Mouse (Mus musculus) megakaryocyte progenitor cell, adult 5-6 weeks (primary cell): Measurements from ENCODE around the gene Tedc1. TPM values are rescaled to one million over a fixed set of nuclear protein-coding genes. Genes with fewer than 3 reads are reported as not detected.
A peak's percentile ranks its signal among the peaks of the same experiment; 100 is the strongest.
"Not testable (repeated sequence)": the region's sequence is repeated elsewhere in the genome, so short reads cannot be mapped to it uniquely, and the experiment has no call there.

Experiments
- ATAC-seq: replicated peaks from 2 replicates; pipeline ENCODE4 v1.8.0; 2016; ENCODE audit warnings: mild to moderate bottlenecking, moderate TSS enrichment, inconsistent platforms; ENCODE audit not compliant: poor library complexity
- total RNA-seq, 2 experiments: library from RNA; stranded (forward) in 1 of 2; stranded (reverse) in 1 of 2; fragments of 157-497, 149-512 nt in 1 of 2; fragments of 200-1000 nt in 1 of 2; gene quantifications; 2 replicates each; pipeline versions ENCODE4 v1.2.3 to v1.2.4; 2015 to 2017

Gene Tedc1
- total RNA-seq, 2 experiments from 2014 or later: 5.3 to 17.8 TPM

DNA sequence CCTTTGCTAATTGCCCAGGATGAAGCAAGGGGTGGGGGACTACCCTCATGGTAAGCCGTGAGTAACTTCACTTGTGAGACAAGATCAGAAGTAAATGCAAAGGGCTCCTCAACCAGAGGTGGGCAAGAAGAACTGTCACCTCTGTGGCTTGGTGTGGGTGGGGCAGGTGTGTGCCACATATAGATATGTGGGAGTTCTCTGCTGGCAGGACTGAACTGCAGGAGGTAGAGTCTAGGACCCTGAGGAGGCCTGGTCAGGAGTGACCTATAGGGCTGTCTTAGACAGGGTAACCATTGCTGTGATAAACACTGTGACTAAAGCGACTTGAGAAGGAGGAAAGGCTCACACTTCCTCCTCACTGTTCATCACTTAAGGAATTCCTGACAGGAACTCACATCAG is 37.2 kb downstream of the Tedc1 start:
- ATAC-seq: peak; percentile 14; the same call in 1 of the 2 replicates

DNA sequence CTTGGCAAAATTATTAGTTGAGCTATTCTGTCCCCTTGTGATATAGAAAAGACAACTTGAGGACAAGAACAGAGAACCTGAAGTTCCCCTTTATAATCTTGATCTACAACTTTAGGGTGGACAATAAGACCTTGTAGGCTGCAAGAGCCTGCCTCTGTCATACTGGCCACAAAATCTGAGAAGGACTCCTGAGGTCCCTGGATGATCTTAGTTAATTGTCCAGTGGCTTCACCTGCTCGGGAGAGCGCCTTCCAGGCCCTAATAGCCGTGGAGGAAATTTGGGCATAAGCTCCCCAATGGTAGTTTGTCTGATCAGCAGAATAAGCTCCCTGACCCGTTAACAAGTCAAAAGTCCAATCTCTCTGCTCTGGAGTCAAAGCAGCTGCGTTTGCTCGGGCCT is 42.9 kb downstream of the Tedc1 start:
- not testable (repeated sequence) for ATAC-seq

DNA sequence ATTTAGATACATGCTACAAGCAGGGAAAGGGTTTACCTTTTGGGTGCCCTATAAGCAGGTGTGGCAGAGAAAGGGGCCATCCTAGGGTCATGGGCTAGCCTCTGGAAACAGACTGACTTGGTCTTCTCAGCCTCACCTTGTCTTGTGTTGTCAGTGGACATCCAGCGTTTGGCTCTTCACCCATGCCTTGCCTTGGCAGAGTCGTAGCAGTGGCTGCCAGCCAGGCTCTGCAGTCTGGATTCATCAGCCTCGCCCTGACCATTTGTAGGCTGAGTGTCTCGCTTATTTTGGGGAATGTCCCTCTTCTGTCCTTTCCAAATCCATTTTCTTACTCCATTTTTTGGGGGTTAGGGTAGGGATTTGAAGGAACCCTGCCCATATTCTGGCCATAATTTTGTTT is 45.1 kb downstream of the Tedc1 start:
- no peak for ATAC-seq

DNA sequence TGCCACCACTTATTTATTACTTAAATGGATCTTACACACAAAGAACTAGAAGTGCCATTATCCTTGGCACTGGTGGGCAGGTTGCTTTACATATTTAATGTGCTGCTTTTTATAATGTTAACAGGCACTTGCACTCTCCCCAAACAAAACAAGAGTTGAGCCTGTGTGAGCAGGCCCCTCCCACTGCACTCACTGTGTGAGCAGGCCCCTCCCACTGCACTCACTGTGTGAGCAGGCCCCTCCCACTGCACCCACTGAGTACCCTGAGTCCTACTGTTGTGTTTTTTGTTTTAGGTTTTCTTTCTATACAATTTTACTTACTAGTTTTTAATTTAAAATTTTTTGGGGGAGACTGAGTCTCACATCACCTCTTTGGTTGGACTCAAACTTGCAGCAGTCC is 45.8 kb downstream of the Tedc1 start:
- ATAC-seq: peak; percentile 54; the same call in 1 of the 2 replicates

DNA sequence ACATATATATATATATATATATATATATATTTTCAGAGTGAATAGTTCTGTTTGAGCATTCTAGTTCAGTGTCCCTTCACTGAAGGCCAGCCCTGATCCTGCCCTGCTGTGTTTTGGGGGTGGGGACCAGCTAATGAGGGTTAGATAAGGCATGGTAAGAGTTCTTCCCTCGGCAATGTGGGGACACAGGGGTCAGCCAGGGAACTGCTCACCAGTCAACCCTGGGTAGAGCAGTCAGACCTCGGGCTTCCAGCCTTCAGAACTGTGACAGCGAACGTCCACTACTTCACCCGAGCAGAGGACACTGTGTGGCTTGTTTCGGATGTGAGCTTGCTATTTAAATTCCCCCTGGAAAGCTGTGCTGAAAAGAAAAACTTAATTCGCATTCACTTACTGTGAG is 47.3 kb downstream of the Tedc1 start:
- ATAC-seq: no peak

DNA sequence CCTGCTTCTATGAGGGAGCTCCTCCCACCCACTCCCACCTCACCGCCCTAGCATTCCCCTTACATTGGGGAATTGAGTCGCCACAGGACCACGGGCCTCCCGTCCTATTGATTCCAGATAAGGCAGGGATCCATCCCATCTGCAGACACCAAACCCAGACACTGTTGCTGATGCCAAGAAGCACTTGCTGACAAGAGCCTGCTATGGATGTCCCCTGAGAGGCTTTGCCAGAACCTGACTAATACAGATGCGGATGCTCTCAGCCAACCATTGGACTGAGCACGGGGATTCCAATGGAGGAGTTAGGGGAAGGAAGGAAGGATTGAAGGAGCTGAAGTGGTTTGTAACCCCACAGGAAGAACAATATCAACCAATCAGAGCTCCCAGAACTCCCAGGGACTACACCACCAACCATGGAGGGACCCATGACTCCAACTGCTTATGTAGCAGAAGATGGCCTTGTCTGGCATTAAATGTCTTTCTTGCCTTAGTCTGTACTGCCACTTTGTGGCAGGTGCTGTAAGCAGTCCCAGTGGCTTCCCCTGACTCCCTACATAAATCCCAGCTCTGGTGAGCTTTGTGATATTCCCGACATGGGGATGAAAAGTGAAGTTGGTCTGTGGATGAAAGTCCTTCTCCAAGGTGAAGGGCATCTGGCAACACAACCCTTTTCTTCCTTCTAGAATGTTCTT is 49.2 kb downstream of the Tedc1 start:
- 0 out of 2 replicates have a peak, but pooled peaks have one; percentile 34 for ATAC-seq

DNA sequence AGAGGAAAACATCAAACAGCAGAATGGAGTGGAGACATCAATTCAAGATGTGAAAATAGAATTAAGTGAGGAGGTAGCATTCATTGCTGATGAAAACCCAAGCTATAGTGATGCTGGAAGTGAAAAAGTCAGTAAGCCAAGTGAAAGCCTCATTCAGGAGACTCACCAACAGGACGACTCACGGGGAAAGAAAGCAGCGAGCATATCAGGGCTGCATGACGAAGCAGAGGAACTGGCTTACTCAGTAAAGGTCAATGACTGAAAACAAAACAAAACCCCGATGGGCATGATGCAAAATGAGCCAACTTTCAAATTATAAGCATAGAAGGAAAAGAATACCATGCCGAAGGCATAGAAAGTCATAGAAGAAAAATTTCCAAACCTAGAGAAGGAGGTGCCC is 51.5 kb downstream of the Tedc1 start:
- ATAC-seq: no peak

DNA sequence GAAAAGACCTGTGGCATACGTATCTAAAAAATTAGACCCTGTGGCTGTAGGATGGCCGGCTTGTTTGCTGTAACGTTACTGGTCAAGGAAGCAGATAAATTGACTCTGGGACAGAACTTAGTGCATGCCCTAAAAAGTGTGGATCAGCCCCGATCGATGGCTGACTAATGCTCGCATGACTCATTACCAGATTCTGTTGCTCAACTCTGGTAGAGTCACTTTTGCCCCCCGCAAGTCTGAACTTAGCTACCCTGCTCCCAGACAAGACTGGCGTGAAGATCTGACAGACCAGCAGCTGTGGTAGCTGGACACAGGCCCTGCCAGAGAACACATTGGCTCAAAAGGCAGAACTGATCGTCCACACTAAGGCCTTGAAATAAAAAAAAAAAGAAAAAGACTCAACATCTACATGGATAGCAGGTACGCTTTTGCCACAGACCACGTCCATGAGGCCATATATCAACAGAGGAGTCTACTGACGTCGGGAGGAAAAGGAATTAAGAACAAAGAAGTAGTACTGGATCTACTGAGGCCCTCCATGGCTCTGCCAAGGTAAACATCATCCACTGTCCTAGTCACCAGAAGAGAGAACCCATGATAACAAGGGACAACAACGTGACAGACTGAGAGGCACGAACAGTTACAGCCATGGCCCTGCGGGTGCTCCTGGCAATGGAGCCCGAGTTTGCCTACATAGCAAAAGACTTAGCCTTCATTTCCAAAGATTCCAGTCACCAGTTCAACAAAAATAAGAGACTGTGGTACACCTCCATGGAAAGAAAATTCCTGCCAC is 54.6 kb downstream of the Tedc1 start:
- 0 out of 2 replicates have a peak, but pooled peaks have one; percentile 21 for ATAC-seq

DNA sequence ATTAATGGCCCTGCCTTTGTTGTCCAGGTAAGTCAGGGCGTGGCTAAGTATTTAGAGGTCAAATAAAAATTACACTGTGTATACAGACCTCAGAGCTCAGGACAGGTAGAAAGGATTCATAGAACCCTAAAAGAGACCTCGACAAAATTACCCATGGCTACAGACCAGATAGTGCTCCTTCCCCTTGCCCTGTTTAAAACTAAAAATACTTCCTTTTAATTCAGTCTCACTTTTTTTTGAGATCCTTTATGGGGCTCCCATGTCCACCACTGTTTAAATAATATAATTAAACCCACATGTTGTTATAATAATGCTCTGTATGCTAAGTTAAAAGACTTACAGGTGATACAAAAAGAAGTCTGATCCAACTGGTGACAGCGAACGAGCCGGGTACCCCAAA is 55.6 kb downstream of the Tedc1 start:
- ATAC-seq: no peak

DNA sequence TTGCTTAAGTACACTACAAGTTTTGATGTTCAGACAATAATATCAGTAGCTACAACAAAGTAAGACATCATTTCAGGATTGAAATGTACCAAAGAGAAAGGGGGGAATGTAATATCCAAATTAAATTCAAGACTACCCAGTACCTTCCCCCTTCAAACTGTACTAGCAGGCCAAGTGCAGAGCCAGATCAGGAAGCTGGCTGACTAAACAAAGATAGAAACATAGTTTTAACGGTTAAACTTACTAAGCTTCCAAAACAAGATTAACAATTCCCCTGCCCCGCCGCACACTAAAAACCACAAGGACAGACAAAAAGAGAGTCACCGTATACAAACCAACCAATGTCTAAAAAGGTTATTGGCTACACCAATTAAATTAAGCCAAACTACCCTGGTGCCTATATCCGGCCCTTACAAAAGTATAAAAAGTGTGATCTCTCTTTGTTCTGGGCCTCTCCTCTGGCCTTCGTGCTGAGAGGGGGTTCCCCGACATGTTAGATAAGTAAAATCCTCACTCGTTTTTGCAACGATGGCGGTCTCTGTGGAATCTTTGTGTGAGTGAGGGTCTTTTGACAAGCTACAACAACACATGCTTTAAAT is 56.2 kb downstream of the Tedc1 start:
- no peak; the same call in 1 of the 2 replicates for ATAC-seq

DNA sequence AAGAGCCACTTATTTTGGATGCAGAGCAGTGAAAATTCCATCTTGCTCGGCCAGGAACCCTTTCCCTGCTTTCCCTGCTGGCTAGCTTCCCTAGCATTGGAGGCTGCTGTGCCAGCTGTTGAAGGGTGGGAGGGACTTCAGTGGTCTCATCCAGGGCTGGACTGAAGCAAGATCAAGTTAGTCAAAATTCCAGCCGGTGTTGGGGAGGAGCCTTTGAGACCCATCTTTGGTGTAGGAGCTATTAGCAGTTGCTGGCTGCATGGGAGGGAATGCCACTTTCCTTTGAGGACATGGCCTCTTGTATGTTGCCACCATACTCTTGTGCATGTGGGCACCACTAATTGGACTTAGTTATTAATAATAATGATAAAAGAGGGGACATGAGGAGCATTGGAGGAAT is 57.0 kb downstream of the Tedc1 start:
- ATAC-seq: no peak

DNA sequence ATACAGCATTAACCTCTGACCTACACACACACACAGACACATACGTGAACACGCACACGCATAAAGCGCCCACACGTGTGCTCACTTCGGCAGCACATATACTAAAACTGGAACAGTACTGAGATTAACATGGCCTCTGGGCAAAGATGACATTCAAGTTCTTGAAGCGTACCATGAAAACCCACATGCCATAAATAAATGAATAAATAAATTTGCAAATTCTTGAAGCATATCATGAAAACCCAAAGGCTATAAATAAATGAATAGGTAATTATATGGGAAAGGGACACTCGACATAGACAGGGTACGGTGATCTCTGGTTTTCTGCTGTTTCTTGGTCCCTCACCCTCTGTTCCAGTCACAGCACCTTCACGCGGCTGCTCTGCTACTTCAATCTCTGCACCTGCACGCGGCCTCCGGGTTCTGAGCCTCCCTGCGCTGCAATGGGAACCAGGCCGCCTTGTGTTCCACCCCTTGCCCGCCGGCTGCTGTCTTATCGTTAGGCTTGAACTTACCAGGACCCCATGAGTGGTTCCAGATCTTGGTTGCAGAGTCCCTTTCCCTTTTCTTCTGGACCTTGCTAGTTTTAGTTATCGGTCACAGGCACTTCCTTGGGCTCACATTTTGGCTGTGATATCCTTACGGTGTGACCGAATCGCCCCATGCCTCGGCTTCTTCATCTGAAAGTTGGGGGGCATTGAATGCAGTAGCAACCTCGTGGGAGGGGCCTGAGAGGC is 58.0 kb downstream of the Tedc1 start:
- ATAC-seq: no peak

DNA sequence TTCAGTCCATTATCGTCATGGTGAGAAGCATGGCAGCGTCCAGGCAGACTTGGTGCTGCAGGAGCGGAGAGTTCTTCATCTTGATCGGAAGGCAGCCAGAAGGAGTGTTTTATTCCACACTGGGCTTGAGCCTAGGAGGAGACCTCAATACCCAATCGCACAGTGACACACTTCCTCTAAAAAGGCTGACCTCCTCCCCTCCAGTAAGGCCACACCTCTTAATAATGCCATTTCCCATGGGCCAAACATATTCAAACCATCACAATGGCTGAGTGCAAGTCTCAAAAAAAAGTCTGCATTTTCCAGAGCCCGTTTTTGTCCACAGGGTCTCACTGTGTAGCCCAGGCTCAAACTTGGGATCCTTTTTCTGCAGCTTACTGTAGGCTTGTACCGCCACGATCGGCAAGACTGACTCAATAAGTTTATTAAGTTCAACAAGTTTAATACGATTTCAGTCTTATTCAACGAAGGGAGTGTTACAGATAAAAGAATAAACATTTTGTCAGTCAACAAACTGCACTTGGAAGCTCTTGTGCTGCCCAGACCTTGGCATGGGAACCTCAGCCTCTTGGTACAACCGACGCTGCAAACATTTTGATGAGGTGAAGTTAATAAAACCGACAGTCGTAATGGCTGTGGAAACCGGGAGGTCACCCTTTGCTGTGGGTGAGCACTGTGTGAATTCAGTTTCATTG is 58.9 kb downstream of the Tedc1 start:
- ATAC-seq: 0 out of 2 replicates have a peak, but pooled peaks have one; percentile 6

Other genes starting within 250 kb of the Tedc1 start
- 0.64 and 0.78 TPM in 2 replicates for gene Jag2, start 226.6 kb upstream of the Tedc1 start, total RNA-seq (2015)
- gene Jag2, start 226.6 kb upstream of the Tedc1 start, total RNA-seq (2017): 2.4 and 4.5 TPM in 2 replicates
- gene Nudt14, start 214.3 kb upstream of the Tedc1 start, total RNA-seq (2015): 12.6 and 13.4 TPM in 2 replicates
- gene Nudt14, start 214.3 kb upstream of the Tedc1 start, total RNA-seq (2017): 14.8 TPM in 2 replicates
- gene Btbd6, start 179.9 kb upstream of the Tedc1 start, total RNA-seq (2015): 7.7 and 9.5 TPM in 2 replicates
- 5.2 and 6.4 TPM in 2 replicates for gene Btbd6, start 179.9 kb upstream of the Tedc1 start, total RNA-seq (2017)
- gene Brf1, start 155.7 kb upstream of the Tedc1 start, total RNA-seq (2015): 24.0 and 29.3 TPM in 2 replicates
- 27.2 and 39.0 TPM in 2 replicates for gene Brf1, start 155.7 kb upstream of the Tedc1 start, total RNA-seq (2017)
- gene Pacs2, start 141.9 kb upstream of the Tedc1 start, total RNA-seq (2015): 16.2 and 16.8 TPM in 2 replicates
- gene Pacs2, start 141.9 kb upstream of the Tedc1 start, total RNA-seq (2017): 9.2 and 10.0 TPM in 2 replicates
- gene Tex22, start 81.9 kb upstream of the Tedc1 start, total RNA-seq (2015): 0.27 TPM in 1 of 2 replicates, not detected in the other
- gene Tex22, start 81.9 kb upstream of the Tedc1 start, total RNA-seq (2017): 0.17 TPM in 1 of 2 replicates, not detected in the other
- 61.2 and 66.3 TPM in 2 replicates for gene Mta1, start 58.1 kb upstream of the Tedc1 start, total RNA-seq (2015)
- gene Mta1, start 58.1 kb upstream of the Tedc1 start, total RNA-seq (2017): 32.4 TPM in 2 replicates
- 0.77 and 1.1 TPM in 2 replicates for gene Crip2, start 16.2 kb upstream of the Tedc1 start, total RNA-seq (2015)
- 0.57 and 1.2 TPM in 2 replicates for gene Crip2, start 16.2 kb upstream of the Tedc1 start, total RNA-seq (2017)
- gene Crip1, start 10.1 kb upstream of the Tedc1 start, total RNA-seq (2015): 139 and 158 TPM in 2 replicates
- 126 and 150 TPM in 2 replicates for gene Crip1, start 10.1 kb upstream of the Tedc1 start, total RNA-seq (2017)
- gene Tmem121, start 29.5 kb downstream of the Tedc1 start, total RNA-seq (2015): 0.17 TPM in 1 of 2 replicates, not detected in the other
- 0.12 TPM in 1 of 2 replicates, not detected in the other for gene Tmem121, start 29.5 kb downstream of the Tedc1 start, total RNA-seq (2017)